Mouse (Mus musculus): Measurements from ENCODE around the gene Dennd4c.

Gene Dennd4c

DNA sequence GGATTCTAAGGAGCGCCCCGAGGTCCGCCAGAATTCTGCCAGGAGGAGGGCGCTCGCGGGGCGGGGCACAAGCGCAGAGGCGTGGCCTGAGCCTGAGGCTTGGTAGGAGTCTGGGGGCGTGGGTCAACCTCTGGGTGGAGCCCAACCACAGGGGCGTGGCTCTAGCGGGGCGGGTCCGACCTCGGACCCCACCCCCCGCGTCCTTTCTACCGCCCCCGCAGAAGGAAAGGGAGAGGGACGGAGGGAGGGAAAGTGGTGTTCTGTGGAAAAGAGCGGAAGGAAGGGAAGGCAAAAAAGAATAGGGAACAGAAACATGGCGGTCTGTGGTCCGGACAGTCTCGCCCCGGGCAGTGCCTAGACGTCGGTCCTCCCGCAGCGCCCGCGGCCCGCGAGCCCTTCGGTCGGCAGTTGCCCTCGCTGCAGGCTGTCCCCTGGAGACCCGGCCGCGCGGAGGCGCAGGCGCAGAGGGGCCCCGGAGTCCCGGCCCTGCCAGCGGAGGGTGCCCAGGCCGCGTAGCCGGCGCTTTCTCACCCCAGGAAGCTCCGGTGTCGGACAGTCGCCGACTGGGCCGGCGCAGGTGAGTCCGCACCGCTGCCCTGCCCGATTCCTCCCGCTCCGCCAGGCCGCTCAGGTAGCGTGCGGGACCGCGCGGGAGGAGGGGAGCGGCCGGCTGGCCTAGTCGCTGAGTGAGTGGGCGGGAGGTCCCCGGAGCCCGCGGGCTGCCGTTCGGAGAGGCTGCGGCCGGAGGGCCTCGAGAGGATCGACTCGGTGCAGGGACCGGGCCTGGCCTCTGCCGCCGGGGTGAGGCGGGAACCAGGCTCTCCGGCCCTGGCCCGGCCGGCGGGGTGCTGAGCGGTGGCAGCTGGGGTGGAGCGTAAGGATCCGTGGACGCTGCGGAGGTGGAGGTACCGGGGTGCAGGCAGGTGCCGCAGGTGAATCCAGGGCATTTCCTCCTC is at the start of gene Dennd4c:
Gene Dennd4c (plus strand): TSS at position 220 of the 956 bp plus-strand sequence.
- DNase-seq (ENCODE audit: low spot score), result peak; percentile 95

DNA sequence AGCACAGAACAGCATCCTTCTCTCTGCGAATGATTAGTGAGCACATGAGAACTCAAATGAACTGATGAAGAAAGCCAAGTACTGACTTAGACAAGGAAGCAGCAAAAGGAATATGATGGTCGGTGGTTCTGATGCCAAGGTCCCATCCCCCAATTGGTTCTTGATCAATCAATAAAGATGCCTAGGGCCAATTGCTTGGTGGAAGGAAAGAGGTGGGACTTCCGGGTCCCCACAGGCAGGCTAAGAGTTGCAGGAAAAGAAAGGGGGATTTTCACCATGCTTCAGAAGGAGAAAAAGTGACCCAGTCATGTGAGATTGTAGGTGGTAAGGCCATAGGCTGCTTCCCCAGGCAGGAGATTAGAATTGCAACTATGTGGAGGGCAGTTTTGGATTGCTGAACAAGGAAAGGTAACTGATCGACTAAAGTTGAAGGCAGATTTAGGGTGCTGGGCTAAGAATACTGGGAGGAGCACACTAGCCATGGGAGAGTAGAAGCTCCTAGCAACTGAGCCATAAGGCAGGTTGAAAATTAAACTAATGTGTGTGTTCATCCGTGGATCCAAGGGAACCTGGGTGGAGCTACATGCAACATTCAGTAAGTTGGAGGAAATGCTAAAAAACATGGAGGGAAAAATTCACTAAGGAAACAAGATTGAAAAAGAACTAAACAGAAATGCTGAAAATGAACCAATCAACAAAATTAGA is 49.0 kb upstream of the Dennd4c start:
- no peak for DNase-seq (ENCODE audit: low spot score)

DNA sequence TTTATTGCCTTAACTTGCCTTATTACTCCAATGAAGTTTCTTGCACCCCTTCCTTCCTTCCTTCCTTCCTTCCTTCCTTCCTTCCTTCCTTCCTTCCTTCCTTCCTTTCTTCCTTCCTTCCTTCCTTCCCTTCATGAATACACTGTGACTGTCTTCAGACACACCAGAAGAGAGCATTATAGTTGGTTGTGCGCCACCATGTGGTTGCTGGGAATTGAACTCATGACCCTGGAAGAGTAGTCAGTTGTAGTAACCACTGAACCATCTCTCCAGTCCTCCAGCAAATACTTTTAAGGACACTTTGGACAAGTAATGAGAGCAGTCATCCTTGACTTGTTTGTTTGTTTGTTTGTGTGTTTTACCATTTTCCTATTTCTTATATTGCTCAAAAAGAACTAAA is 39.6 kb upstream of the Dennd4c start:
- DNase-seq (ENCODE audit: low spot score), result no peak

DNA sequence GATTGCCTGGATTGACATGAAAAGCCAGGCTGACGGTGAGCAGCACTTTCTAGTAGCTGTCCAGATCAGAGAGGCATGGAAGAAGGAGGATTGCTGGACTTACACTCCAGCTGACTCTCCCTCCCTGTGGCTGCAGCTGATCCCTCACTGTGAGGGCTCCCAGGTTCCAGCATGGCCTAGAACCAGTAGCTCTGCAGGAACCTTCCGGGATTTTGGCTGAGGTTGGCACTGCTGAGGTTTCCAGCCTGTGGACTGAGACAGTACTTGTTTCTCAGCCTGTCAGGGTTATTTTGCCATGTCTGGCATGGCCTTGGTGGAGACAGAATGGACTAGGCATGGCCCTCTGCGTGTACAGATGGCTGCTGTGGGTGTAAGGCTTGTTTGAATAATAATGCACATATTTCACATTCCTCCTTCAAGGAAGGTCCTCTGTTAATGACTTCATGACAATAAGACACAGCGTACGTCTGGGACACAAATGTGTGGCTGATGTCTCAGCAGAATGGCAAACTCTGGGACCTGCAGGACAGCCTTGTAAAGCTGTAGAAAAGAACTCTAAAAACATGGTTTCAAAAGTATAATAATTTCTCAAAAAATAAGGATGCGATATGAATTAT is 38.2 kb upstream of the Dennd4c start:
- DNase-seq (ENCODE audit: low spot score), result no peak

DNA sequence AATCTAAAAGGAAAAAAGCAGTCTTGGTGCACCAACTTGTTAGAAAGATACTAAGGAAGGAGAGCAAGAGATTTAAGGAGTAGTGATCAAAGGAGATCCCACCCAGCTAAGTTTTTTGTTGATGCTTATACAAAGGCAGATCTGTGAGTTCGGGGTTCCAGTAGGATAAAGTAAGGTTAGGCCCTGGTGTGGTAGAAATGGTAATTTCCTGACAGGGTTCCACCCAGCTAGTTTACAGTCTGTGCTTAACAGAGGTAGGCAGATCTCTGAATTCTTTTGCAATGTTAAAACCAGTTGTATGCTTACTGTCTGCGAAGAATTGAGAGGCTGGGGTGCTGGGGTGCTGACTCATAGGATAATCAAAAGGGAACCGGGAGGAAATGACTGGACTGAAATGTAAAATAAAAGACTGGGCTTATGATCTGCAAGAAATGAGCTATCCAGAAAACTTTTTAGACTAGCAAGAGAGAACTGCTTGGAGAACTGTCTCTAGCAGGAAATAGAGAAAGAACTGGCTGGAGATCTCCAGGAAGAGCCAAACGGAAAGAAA is 37.6 kb upstream of the Dennd4c start:
- no peak for DNase-seq (ENCODE audit: low spot score)

- DNase-seq (ENCODE audit: low spot score), result no peak
Measured at GRCm38 (mm10) chr4:86712751-86713195, 35.6 kb upstream of the Dennd4c start.

DNA sequence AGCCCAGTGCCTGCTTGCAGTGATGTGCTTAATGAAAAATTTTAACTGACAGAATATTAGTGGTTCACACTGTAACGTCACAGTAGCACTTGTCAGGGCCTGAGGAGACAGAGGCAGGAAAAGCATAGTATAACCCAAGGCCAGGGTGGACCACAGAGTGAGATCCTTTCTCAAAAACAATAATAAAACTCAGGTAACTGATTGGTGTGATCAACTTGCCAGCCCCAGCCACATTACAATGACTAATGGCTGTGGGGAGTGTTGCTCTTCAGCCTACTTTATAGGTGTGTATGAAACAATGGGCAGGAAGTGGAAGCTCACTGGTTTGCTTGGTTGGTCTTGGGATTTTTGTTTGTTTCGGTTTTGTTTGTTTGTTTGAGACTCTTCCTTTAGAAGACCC is 34.8 kb upstream of the Dennd4c start:
- no peak for DNase-seq (ENCODE audit: low spot score)

- no peak for DNase-seq (ENCODE audit: low spot score)
Measured at GRCm38 (mm10) chr4:86715341-86715740, 33.0 kb upstream of the Dennd4c start.

GRCm38 (mm10) chr4:86717176-86717575 is 31.2 kb upstream of the Dennd4c start:
- DNase-seq (ENCODE audit: low spot score), result no peak

DNA sequence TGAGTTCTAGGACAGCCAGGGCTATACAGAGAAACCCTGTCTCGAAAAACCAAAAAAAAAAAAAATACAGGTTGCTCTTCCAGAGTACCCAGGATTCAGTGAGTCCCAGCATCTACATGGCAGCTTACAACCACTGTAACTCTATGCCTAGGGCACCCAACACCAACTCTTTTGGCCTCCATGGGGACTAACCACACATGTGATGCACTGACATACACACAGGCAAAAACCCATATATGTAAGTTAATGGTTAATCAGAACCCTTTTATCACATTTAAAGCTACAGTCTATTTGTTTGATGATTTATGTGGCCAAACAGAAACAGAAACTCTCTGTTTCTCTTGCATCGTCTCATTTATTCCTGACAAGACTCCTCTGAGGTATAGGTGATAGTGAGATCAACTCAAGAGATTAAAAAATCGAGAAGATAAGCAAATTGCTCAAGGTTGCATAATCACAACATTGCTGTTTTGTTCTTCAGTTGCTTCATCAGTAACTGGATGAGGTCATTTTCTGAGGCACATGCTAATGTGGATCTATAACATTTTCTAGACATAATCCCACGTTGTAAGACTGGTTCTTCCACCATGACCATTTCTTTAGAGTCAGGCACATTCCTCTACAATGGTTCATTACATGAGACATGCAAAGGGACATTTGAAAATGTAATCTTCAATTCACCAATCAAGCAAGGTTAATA is 29.3 kb upstream of the Dennd4c start:
- no peak for DNase-seq (ENCODE audit: low spot score)

- DNase-seq (ENCODE audit: low spot score), result no peak
Measured at GRCm38 (mm10) chr4:86721856-86722358, 26.4 kb upstream of the Dennd4c start.

DNA sequence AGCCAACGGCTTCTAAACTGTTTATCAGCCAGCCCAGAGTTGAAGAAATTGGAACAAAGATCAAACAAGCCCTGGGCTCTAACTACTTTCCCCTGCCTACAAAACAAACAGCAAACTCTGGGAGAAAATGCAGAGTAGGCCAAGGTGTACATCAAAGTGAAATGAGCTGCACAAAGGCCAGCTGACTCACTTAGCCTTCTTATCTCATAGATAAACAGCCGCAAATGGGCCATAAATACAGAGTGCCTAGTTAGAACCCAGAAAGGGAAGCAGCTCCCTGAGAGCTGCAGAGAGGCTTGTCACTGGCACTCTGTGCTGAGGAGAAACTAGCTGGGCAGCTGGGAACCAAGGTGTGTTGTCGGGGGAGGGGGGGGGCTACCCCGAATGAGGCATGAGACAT is 23.2 kb upstream of the Dennd4c start:
- no peak for DNase-seq (ENCODE audit: low spot score)

DNA sequence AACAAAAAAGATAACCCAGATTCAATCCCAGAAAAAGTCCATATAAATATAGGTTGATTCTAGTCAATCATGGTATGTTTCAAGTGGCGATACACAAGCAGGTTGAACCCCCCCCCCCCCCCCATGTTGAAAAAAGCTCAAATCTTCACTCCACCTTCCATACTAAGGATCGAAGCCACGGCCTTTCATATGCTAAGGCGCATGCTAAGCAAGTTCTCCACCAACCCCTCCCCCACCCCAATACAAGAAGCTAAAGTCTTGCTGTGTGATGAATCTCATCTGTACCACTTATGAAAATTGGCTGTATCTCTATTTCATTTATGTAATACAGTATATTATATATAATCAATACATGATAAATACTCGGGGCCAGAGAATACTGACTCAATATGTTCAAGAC is 22.2 kb upstream of the Dennd4c start:
- DNase-seq (ENCODE audit: low spot score), result no peak

DNA sequence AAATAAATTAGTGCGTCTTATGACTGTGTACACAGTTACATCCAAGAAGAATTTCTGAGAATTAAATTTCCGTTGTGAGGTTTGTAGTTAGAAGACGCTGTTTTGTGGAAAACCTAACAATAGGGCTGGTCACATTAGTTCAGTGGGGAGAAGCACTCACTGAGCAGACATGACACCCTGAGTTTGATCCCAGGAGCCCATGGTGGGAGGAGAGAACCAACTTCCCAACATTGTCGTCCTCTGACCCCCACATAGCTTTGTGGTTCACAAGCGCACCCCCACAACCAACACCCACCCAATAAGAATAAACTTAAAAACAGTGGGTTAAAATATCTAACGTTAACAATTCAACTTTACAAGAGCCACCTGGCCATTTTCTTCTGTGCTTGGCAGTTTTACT is 18.5 kb upstream of the Dennd4c start:
- no peak for DNase-seq (ENCODE audit: low spot score)

- no peak for DNase-seq (ENCODE audit: low spot score)
Measured at GRCm38 (mm10) chr4:86734088-86734841, 14.1 kb upstream of the Dennd4c start.

GRCm38 (mm10) chr4:86739308-86739993 is 8.9 kb upstream of the Dennd4c start:
- no peak for DNase-seq (ENCODE audit: low spot score)

DNA sequence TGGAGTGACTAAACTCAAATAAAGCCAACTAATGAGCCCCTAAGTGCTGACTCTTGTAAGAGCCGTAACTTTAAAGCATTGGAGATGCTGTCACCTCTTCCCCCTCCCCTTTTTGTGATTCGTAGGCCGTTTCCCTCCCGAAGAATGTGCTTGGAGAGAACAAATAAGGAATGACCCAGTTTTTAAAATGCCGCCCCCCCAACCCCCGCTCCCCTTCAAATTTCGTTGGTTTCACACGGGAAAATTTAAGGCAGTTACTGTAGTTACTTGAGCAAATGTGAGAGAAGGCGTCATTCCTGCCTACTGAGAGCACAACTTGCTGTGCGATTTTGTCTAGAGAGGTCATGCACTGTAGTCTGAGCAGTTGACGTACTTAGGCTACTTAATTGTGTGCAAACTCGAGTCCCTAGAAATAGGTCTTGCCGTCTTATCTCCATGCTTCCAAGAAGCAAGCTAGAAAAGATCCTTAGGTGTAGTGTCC is 1.0 kb downstream of the Dennd4c start:
- DNase-seq (ENCODE audit: low spot score), result peak; percentile 45

DNA sequence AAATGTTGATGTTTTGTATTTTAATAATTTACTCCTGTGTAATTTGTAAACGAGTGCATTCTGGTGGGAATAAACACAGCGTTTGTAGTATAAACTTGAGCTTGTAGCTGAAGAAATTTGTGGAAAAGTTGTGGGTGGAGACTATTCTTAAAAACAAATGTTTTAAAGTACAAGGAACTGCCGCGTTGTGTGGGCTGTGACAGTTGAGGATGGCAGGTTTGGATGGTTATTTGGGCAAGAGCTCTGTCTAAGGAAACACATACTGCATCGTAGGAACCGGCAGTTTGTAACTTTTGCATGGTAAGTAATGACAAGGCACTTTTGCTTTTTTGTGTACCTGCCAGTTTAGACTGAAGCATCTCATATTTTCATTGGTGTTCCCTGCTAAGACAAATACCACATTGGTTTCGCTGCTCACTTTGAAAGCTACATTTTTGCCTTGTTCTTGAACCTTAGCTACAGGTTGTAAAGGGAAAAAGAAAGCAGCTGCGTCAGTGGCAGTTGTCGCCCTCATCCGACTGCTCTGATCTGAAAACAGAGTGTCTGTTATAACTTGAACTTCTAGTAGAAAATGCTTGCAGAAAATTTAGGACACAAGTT is 2.1 kb downstream of the Dennd4c start:
- no peak for DNase-seq (ENCODE audit: low spot score)

DNA sequence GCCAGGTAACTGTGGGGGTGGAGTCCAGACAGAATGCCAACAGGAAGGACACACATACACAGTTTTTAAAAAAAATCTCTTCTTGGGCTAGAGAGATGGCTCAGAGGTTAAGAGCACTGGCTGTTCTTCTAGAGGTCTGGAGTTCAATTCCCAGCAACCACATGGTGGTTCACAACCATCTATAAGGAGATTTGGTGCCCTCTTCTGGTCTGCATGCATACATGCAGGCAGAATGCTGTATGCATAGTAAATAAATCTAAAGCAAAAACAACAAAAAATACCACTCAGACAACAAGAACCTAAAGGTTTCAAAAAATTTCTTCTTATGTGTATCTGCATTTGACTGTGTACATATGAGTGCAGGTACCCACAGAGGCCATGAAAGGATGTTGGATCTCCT is 16.0 kb downstream of the Dennd4c start:
- DNase-seq (ENCODE audit: low spot score), result no peak

- DNase-seq (ENCODE audit: low spot score), result no peak
Measured at GRCm38 (mm10) chr4:86777587-86777986, 29.2 kb downstream of the Dennd4c start.
